Mouse (Mus musculus): ENCODE measurements around the gene Ms4a18.

GRCm38 (mm10) chr19:11060900-11061299, 43.1 kb upstream of the Ms4a18 start:
- TF ChIP-seq CTCF (conservative IDR thresholded peaks at IDR 0.05; ENCODE audit: insufficient read depth, insufficient read length, low read depth, low read length) = no peak
- no peak for TF ChIP-seq POLR2A (IDR thresholded peaks at IDR 0.05; ENCODE audit: low read depth, low read length)

Data from kidney, adult 2 months (tissue).